Mouse (Mus musculus): ENCODE measurements around the gene Sesn1. TPM values are rescaled to one million over a fixed set of nuclear protein-coding genes. Genes with fewer than 3 reads are reported as not detected.
A peak's percentile ranks its signal among the peaks of the same experiment; 100 is the strongest.
"Not testable (repeated sequence)": the region's sequence is repeated elsewhere in the genome, so short reads cannot be mapped to it uniquely, and the experiment has no call there.

The Sesn1 gene
- polyA plus RNA-seq, 1 experiment from 2014 or later = 27.3 TPM

- H3K4me1 ChIP-seq = peaks cover 31% of the 10 kb centered on the region
- no peaks in the 10 kb centered on the region for H3K27me3 ChIP-seq
- peak overlapping the region; percentile 96 for H3K27ac ChIP-seq (replicated peaks)
- no peaks in the 10 kb centered on the region for H3K9me3 ChIP-seq
- peak; percentile 82 for ATAC-seq (ENCODE audit: low FRiP score, low read depth)
- WGBS = 2% methylated on average over 25 of the region's 25 CpGs
- no peaks in the 10 kb centered on the region for H3K36me3 ChIP-seq
- H3K4me2 ChIP-seq (replicated peaks) = peak overlapping the region; percentile 81
- peak overlapping the region; percentile 79 for H3K4me3 ChIP-seq
- peak overlapping the region; percentile 73 for H3K9ac ChIP-seq (replicated peaks)
Observed at GRCm38 (mm10) chr10:41809080-41809770, 510 bp upstream of the Sesn1 start.

DNA sequence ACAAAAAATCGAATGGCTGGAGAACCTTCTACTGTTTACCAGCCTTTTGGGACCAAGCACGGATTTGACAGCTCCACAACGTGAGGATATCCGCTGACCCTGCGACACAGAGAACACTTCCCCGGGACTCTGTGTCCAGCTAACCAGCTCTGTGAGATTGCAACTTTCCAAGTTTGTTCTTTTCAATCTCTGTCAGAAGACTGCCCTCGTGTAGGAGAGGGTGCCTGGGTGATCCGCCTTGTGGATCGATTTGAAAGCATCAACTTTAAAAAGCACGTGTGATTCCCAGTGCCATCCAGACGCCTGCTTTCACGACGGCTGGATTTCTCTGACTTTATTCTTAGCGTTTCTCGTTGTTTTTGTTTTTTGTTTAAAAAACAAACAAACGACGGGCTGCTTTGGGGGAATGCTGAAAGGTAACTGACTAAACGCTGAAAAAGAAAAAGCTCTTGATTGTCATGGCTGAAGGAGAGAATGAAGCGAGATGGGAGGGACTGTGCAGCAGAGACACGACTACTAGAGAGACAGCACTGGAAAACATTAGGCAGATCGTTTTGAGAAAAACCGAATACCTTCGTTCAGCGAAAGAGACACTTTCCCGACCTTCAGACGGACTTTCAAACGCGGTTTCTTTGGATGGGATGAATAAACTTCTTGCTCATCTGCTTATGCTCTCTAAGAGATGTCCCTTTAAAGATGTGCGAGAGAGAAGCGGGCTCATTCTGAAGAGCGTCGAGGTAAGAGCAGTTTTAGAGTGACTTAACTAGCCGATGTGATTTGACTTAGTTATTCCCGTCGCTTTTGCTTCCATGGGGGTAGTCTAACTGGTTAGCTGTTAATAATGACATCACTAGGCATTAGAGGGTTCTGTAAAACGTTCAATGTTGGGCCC lies 1.1 kb downstream of the Sesn1 start:
- peaks cover 35% of the 10 kb centered on the region for H3K4me1 ChIP-seq
- H3K27ac ChIP-seq (replicated peaks) = peak overlapping the region; percentile 96
- H3K9ac ChIP-seq (replicated peaks) = peak overlapping the region; percentile 73
- 1% methylated on average over 36 of the region's 36 CpGs for WGBS
- H3K9me3 ChIP-seq = no peaks in the 10 kb centered on the region
- no peak for ATAC-seq (ENCODE audit: low FRiP score, low read depth)
- H3K4me2 ChIP-seq (replicated peaks) = peak overlapping the region; percentile 81
- H3K27me3 ChIP-seq = no peaks in the 10 kb centered on the region
- H3K36me3 ChIP-seq = no peaks in the 10 kb centered on the region
- peak overlapping the region; percentile 79 for H3K4me3 ChIP-seq

DNA sequence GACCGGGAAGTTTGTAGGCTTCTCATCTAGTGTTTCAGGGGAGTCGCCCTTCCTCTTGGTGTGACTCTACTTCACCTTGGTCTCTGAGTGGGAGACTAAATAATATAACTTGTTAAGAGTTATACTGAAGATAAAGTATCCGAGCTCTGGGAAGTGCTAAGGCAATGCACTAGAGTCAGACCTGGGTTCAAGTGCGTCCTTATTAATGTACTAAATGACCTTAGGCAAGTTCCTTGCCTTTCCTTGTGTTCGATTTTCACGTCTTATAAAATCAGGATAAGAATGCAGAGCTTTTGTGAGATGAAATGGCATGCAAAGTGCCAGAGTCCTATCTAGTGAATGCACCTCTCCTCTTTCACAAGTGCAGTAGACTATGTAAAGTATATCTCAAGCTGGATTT lies 2.8 kb downstream of the Sesn1 start:
- no peak for ATAC-seq (ENCODE audit: low FRiP score, low read depth)
- Histone ChIP-seq H3K4me3 (peak overlapping the region; percentile 29), H3K9ac (replicated peaks) (0 out of 2 replicates have a peak overlapping the region, but pooled peaks have one; percentile 20), H3K27me3 (no peaks in the 10 kb centered on the region), H3K4me1 (peaks cover 35% of the 10 kb centered on the region), H3K36me3 (no peaks in the 10 kb centered on the region), H3K9me3 (no peaks in the 10 kb centered on the region), H3K27ac (replicated peaks) (no peak overlapping the region), H3K4me2 (replicated peaks) (peak overlapping the region; percentile 81)
- 77% methylated on average over 6 of the region's 6 CpGs for WGBS

GRCm38 (mm10) chr10:41814305-41814853 lies 4.6 kb downstream of the Sesn1 start:
- Histone ChIP-seq H3K27me3 (no peaks in the 10 kb centered on the region), H3K4me1 (peaks cover 33% of the 10 kb centered on the region), H3K9me3 (no peaks in the 10 kb centered on the region), H3K4me3 (no peak overlapping the region), H3K27ac (replicated peaks) (no peak overlapping the region), H3K36me3 (no peaks in the 10 kb centered on the region), H3K9ac (replicated peaks) (no peak overlapping the region), H3K4me2 (replicated peaks) (no peak overlapping the region)
- whole genome bisulfite sequencing = 87% methylated on average over 6 of the region's 6 CpGs
- ATAC-seq (ENCODE audit: low FRiP score, low read depth) = no peak

DNA sequence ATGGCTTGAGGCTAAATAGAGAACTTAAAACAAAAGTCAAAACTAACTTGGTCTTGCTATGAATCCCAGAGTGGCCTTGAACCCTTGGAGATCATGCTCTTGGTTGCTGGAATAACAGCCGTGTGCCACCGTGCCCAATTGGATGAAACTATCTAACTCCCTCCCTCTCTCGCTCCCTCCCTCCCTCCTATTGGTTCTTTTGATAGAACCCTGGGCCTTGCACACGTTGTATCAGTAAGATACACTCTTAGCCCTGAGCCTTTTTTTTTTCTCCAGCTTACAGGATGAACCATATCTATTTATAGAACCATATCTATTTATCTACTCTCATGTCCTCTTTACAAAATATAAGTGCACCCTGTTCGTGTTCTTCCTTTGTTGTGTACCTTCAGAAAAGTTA lies 6.8 kb downstream of the Sesn1 start:
- WGBS = 86% methylated on average over 5 of the region's 5 CpGs
- H3K9me3 ChIP-seq = no peaks in the 10 kb centered on the region
- no peak for ATAC-seq (ENCODE audit: low FRiP score, low read depth)
- no peak overlapping the region for H3K4me2 ChIP-seq (replicated peaks)
- no peaks in the 10 kb centered on the region for H3K27me3 ChIP-seq
- H3K27ac ChIP-seq (replicated peaks) = no peak overlapping the region
- H3K9ac ChIP-seq (replicated peaks) = no peak overlapping the region
- H3K4me1 ChIP-seq = peaks cover 27% of the 10 kb centered on the region
- no peak overlapping the region for H3K4me3 ChIP-seq
- no peaks in the 10 kb centered on the region for H3K36me3 ChIP-seq

- no peak for ATAC-seq (ENCODE audit: low FRiP score, low read depth)
- 88% methylated on average over 8 of the region's 8 CpGs for WGBS
- Histone ChIP-seq H3K9me3 (no peaks in the 10 kb centered on the region), H3K9ac (replicated peaks) (no peak overlapping the region), H3K4me2 (replicated peaks) (no peak overlapping the region), H3K4me3 (no peak overlapping the region), H3K36me3 (no peaks in the 10 kb centered on the region), H3K27ac (replicated peaks) (no peak overlapping the region), H3K4me1 (peaks cover 12% of the 10 kb centered on the region), H3K27me3 (no peaks in the 10 kb centered on the region)
Observed at GRCm38 (mm10) chr10:41818036-41818732, 8.4 kb downstream of the Sesn1 start.

DNA sequence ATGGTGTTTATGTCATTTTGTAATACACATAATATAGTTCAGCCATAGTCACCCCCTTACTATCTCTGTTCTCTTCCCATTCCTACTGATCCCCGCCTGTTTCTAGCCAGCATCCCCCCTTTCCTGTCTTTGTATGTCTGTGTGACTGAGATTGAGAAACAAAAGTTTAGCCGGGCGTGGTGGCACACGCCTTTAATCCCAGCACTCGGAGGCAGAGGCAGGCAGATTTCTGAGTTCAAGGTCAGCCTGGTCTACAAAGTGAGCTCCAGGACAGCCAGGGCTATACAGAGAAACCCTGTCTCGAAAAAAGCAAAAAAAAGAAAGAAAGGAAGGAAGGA lies 9.0 kb downstream of the Sesn1 start:
- not testable (repeated sequence) for H3K4me1 ChIP-seq; H3K4me2 ChIP-seq (replicated peaks); H3K36me3 ChIP-seq; H3K9me3 ChIP-seq; H3K9ac ChIP-seq (replicated peaks); H3K27me3 ChIP-seq; H3K27ac ChIP-seq (replicated peaks); ATAC-seq (ENCODE audit: low FRiP score, low read depth); H3K4me3 ChIP-seq
- 95% methylated on average over 6 of the region's 6 CpGs for WGBS

- peaks cover 3% of the 10 kb centered on the region; the same call in 1 of the 2 replicates for H3K4me1 ChIP-seq
- no peak overlapping the region for H3K9ac ChIP-seq (replicated peaks)
- no peak overlapping the region for H3K4me3 ChIP-seq
- no peaks in the 10 kb centered on the region for H3K36me3 ChIP-seq
- no peak overlapping the region for H3K27ac ChIP-seq (replicated peaks)
- H3K4me2 ChIP-seq (replicated peaks) = no peak overlapping the region
- H3K27me3 ChIP-seq = no peaks in the 10 kb centered on the region
- no peaks in the 10 kb centered on the region for H3K9me3 ChIP-seq
- WGBS = 94% methylated on average over 3 of the region's 3 CpGs
- no peak for ATAC-seq (ENCODE audit: low FRiP score, low read depth)
Observed at GRCm38 (mm10) chr10:41819307-41819706, 9.6 kb downstream of the Sesn1 start.

- WGBS = 84% methylated on average over 5 of the region's 5 CpGs
- no peaks in the 10 kb centered on the region for H3K9me3 ChIP-seq
- no peak for ATAC-seq (ENCODE audit: low FRiP score, low read depth)
- no peaks in the 10 kb centered on the region for H3K36me3 ChIP-seq
- H3K9ac ChIP-seq (replicated peaks) = no peak overlapping the region
- no peaks in the 10 kb centered on the region for H3K4me1 ChIP-seq
- H3K27me3 ChIP-seq = no peaks in the 10 kb centered on the region
- H3K27ac ChIP-seq (replicated peaks) = no peak overlapping the region
- no peak overlapping the region for H3K4me2 ChIP-seq (replicated peaks)
- H3K4me3 ChIP-seq = no peak overlapping the region
Observed at GRCm38 (mm10) chr10:41820401-41820800, 10.7 kb downstream of the Sesn1 start.

- 96% methylated on average over 6 of the region's 6 CpGs for WGBS
Observed at GRCm38 (mm10) chr10:41821171-41821570, 11.4 kb downstream of the Sesn1 start.

DNA sequence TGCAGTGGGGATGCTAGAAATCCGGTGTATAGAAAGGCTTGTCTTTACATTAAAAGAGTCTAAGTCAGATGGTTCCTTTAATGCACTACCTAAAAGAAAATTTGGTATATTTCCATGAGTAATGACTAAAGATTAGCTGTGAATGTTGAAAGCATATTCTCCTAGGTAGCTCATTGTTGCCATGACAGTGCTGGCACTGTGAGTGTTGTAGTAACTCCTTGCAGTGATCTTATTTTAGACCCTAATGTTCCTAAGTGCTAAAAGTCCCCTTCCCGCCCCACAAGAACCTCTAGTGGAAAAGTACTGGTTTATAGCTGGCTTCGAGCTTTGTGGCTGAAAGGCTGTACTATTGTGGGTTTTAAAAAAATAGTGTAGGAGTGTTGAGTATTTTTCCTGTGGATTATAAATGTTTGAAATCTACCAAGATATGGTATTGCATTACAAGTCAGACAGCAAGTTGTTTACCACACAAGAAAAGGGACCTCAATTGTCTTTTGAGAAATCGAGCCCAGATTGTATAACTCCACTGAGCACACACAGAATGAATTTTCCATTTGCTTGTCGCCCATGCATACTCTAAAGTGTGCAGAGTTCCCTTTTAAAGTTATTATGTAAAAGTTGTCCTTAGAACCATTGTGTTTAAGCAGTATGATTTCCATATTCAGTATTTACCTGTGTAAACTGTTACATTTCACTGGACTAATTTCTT lies 13.0 kb downstream of the Sesn1 start:
- Histone ChIP-seq H3K27me3 (no peaks in the 10 kb centered on the region), H3K4me3 (no peak overlapping the region), H3K27ac (replicated peaks) (no peak overlapping the region), H3K9me3 (no peaks in the 10 kb centered on the region), H3K4me1 (no peaks in the 10 kb centered on the region), H3K36me3 (no peaks in the 10 kb centered on the region), H3K9ac (replicated peaks) (no peak overlapping the region), H3K4me2 (replicated peaks) (no peak overlapping the region)
- 90% methylated on average over 5 of the region's 5 CpGs for WGBS
- ATAC-seq (ENCODE audit: low FRiP score, low read depth) = no peak

More at GRCm38 (mm10) chr10:41821171-41821570, 11.4 kb downstream of the Sesn1 start:
- H3K27me3 ChIP-seq = no peaks in the 10 kb centered on the region
- no peaks in the 10 kb centered on the region for H3K9me3 ChIP-seq
- no peaks in the 10 kb centered on the region for H3K4me1 ChIP-seq
- no peak overlapping the region for H3K9ac ChIP-seq (replicated peaks)
- no peak for ATAC-seq (ENCODE audit: low FRiP score, low read depth)
- H3K36me3 ChIP-seq = no peaks in the 10 kb centered on the region
- H3K27ac ChIP-seq (replicated peaks) = no peak overlapping the region
- no peak overlapping the region for H3K4me2 ChIP-seq (replicated peaks)
- no peak overlapping the region for H3K4me3 ChIP-seq

Data from midbrain, embryonic 12.5 days (tissue).